Mouse (Mus musculus) liver (tissue): ENCODE measurements around the gene Faap20.

Experiments
- DNase-seq: peaks from one replicate; pipeline ENCODE4 v3.0.0-alpha.2; 2020; ENCODE audit warnings: mixed read lengths

Gene Faap20

GRCm38 (mm10) chr4:155249648-155250351 lies at the start of gene Faap20:
TSS of gene Faap20 (plus strand) at chr4:155249802.
- peak; percentile 83 for DNase-seq

- no peak for DNase-seq
These were observed 48.7 kb upstream of the Faap20 start for GRCm38 (mm10) chr4:155200861-155201390.

- no peak for DNase-seq
These were observed 47.8 kb upstream of the Faap20 start for GRCm38 (mm10) chr4:155201764-155202163.

- DNase-seq: peak; percentile 42
These were observed 43.7 kb upstream of the Faap20 start for GRCm38 (mm10) chr4:155205919-155206318.

- no peak for DNase-seq
These were observed 43.1 kb upstream of the Faap20 start for GRCm38 (mm10) chr4:155206498-155206897.

- DNase-seq: no peak
These were observed 41.8 kb upstream of the Faap20 start for GRCm38 (mm10) chr4:155207841-155208240.

GRCm38 (mm10) chr4:155208613-155209012 lies 41.0 kb upstream of the Faap20 start:
- DNase-seq: no peak

- DNase-seq: no peak
These were observed 40.5 kb upstream of the Faap20 start for GRCm38 (mm10) chr4:155209079-155209478.

- no peak for DNase-seq
These were observed 40.1 kb upstream of the Faap20 start for GRCm38 (mm10) chr4:155209494-155209893.

- no peak for DNase-seq
These were observed 36.4 kb upstream of the Faap20 start for GRCm38 (mm10) chr4:155213052-155213751.

- no peak for DNase-seq
These were observed 35.9 kb upstream of the Faap20 start for GRCm38 (mm10) chr4:155213752-155214054.

GRCm38 (mm10) chr4:155214188-155214587 lies 35.4 kb upstream of the Faap20 start:
- no peak for DNase-seq

- no peak for DNase-seq
These were observed 34.8 kb upstream of the Faap20 start for GRCm38 (mm10) chr4:155214793-155215192.

GRCm38 (mm10) chr4:155215203-155215602 lies 34.4 kb upstream of the Faap20 start:
- no peak for DNase-seq

GRCm38 (mm10) chr4:155215773-155216630 lies 33.6 kb upstream of the Faap20 start:
- DNase-seq: no peak

GRCm38 (mm10) chr4:155217241-155218103 lies 32.1 kb upstream of the Faap20 start:
- peak; percentile 48 for DNase-seq

GRCm38 (mm10) chr4:155218104-155218732 lies 31.4 kb upstream of the Faap20 start:
- no peak for DNase-seq

GRCm38 (mm10) chr4:155219271-155220212 lies 30.1 kb upstream of the Faap20 start:
- no peak for DNase-seq

GRCm38 (mm10) chr4:155220213-155221100 lies 29.1 kb upstream of the Faap20 start:
- no peak for DNase-seq

GRCm38 (mm10) chr4:155221106-155221505 lies 28.5 kb upstream of the Faap20 start:
- no peak for DNase-seq
